Mouse (Mus musculus): ENCODE results near the gene Fam3c.

Fam3c gene

DNA sequence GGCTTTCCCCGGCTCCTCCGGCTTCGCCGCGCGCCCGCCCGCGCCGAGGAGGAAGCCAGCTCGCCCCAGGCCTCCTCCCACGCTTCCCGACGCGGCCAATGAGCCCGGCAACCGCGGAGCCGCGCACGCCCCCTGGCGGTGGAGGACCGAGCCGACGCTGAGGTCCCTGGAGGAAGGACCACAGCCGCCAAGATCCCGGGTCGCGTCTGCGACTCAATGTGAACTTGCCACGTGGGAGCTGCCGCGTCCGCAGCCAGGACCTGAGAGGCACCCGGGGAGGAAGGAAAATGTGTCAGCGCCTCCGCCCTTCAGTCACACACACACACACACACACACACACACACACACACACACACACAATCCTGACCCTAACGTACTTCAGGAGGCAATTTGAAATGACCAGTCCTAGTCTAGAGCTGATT lies at the start of gene Fam3c:
Gene Fam3c (minus strand): TSS at position 158 of the 422 bp plus-strand sequence.
- in situ Hi-C loops (cut with MboI; ENCODE audit: low pct_unique_long_range_greater_than_20kb in 1 of 2, low sequenced_read_pairs in 2 of 2, unreplicated experiment in 1 of 2), result no loop called here

DNA sequence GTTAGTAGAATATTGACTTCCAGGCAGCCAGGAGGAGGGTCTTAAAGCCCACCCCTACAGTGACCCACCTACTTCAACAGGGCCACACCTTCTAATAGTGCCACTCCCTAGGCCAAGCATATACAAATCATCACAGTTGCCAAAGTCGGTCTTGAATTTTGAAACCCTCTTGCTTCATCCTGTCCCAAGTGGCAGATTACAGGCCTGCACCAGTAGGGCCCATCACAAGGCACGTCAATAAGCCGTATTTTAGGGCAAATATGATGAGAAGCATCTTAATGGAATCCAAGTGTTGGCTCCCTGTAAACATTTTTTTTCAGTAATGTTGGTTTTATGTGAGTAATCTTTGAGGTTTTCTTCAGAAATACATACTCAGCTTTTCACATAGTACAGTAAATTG lies 49.0 kb upstream of the Fam3c start:
- in situ Hi-C loops (cut with MboI; ENCODE audit: low pct_unique_long_range_greater_than_20kb in 1 of 2, low sequenced_read_pairs in 2 of 2, unreplicated experiment in 1 of 2), result no loop called here

DNA sequence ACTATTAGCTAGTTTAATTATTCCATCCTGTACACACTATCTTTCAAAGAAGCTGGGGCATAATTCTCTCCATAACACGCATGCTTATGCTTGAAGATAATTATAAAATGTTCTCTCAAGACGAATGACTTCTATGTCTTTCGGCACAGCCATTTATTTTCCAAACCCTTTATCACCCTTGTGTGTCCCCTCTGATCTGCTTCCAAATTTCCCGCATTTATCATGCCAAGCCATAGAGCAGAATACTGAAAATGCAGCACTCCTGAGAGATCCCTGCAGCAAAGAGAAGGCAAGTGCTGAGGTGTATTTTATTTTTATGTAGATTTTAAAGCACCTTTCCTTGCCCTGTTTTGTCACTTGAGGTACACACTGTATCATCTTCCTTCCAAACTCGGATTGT lies 47.7 kb upstream of the Fam3c start:
- in situ Hi-C loops (cut with MboI; ENCODE audit: low pct_unique_long_range_greater_than_20kb in 1 of 2, low sequenced_read_pairs in 2 of 2, unreplicated experiment in 1 of 2), result no loop called here

GRCm38 (mm10) chr6:22403317-22403716 lies 47.3 kb upstream of the Fam3c start:
- in situ Hi-C loops (cut with MboI; ENCODE audit: low pct_unique_long_range_greater_than_20kb in 1 of 2, low sequenced_read_pairs in 2 of 2, unreplicated experiment in 1 of 2), result no loop called here

- in situ Hi-C loops (cut with MboI; ENCODE audit: low pct_unique_long_range_greater_than_20kb in 1 of 2, low sequenced_read_pairs in 2 of 2, unreplicated experiment in 1 of 2), result no loop called here
Observed at GRCm38 (mm10) chr6:22402548-22403164, 46.6 kb upstream of the Fam3c start.

- in situ Hi-C loops (cut with MboI; ENCODE audit: low pct_unique_long_range_greater_than_20kb in 1 of 2, low sequenced_read_pairs in 2 of 2, unreplicated experiment in 1 of 2), result no loop called here
Observed at GRCm38 (mm10) chr6:22402037-22402436, 46.0 kb upstream of the Fam3c start.

GRCm38 (mm10) chr6:22398079-22398774 lies 42.2 kb upstream of the Fam3c start:
- in situ Hi-C loops (cut with MboI; ENCODE audit: low pct_unique_long_range_greater_than_20kb in 1 of 2, low sequenced_read_pairs in 2 of 2, unreplicated experiment in 1 of 2), result no loop called here

- in situ Hi-C loops (cut with MboI; ENCODE audit: low pct_unique_long_range_greater_than_20kb in 1 of 2, low sequenced_read_pairs in 2 of 2, unreplicated experiment in 1 of 2), result no loop called here
Observed at GRCm38 (mm10) chr6:22395207-22395606, 39.2 kb upstream of the Fam3c start.

- in situ Hi-C loops (cut with MboI; ENCODE audit: low pct_unique_long_range_greater_than_20kb in 1 of 2, low sequenced_read_pairs in 2 of 2, unreplicated experiment in 1 of 2), result no loop called here
Observed at GRCm38 (mm10) chr6:22390654-22391365, 34.8 kb upstream of the Fam3c start.

DNA sequence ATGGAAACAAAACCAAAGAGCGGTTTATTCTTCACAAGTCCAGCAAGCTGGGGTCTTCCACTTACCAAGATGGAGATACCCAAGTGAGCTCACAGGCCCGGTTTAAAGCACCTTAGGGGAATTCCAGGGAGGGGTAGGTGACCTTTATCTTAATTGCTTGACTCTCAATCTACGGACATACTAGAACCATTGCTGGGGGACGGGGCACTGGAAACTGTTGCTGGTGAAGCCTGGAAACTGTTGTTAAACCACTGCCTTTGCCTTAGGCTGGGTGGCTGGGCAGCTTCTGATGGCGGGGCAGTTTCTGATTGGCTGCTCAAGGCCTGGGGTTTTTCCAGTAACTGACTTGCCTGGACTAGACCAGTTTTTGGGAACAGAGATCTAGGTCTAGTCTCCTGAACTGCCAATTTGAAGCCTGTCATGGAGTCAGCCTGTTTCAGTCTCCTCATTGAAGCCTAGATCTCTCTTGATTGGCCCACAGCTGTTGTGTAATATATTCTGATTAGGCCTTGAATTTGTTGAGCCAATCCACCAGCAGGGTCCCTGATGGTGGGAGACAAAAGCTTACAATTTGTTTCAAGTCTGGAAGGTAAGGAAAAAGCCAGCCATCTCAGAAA lies 29.3 kb upstream of the Fam3c start:
- in situ Hi-C loops (cut with MboI; ENCODE audit: low pct_unique_long_range_greater_than_20kb in 1 of 2, low sequenced_read_pairs in 2 of 2, unreplicated experiment in 1 of 2), result no loop called here

GRCm38 (mm10) chr6:22380269-22380668 lies 24.2 kb upstream of the Fam3c start:
- in situ Hi-C loops (cut with MboI; ENCODE audit: low pct_unique_long_range_greater_than_20kb in 1 of 2, low sequenced_read_pairs in 2 of 2, unreplicated experiment in 1 of 2), result no loop called here

- in situ Hi-C loops (cut with MboI; ENCODE audit: low pct_unique_long_range_greater_than_20kb in 1 of 2, low sequenced_read_pairs in 2 of 2, unreplicated experiment in 1 of 2), result no loop called here
Observed at GRCm38 (mm10) chr6:22379831-22380230, 23.8 kb upstream of the Fam3c start.

- in situ Hi-C loops (cut with MboI; ENCODE audit: low pct_unique_long_range_greater_than_20kb in 1 of 2, low sequenced_read_pairs in 2 of 2, unreplicated experiment in 1 of 2), result no loop called here
Observed at GRCm38 (mm10) chr6:22378462-22378861, 22.4 kb upstream of the Fam3c start.

- in situ Hi-C loops (cut with MboI; ENCODE audit: low pct_unique_long_range_greater_than_20kb in 1 of 2, low sequenced_read_pairs in 2 of 2, unreplicated experiment in 1 of 2), result no loop called here
Observed at GRCm38 (mm10) chr6:22374791-22375190, 18.7 kb upstream of the Fam3c start.

DNA sequence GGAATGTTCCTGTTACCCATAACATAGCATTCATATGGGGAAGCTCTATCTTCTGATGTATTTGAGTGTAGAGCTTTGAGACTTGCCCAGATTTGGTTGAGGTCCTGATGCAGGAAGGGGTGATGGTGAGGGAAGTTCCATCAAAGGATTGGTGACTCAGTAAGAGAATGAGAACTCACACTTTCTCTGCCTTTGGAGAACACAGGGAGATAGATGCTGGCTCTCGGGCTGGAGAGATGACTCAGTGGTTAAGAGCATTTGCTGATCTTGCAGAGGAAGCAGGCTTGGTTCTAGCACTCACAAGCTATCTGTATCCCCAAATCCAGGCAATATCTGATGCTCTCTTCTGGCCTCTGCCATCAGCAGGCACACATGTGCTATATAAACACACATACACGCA lies 17.4 kb upstream of the Fam3c start:
- in situ Hi-C loops (cut with MboI; ENCODE audit: low pct_unique_long_range_greater_than_20kb in 1 of 2, low sequenced_read_pairs in 2 of 2, unreplicated experiment in 1 of 2), result no loop called here

GRCm38 (mm10) chr6:22366977-22367376 lies 10.9 kb upstream of the Fam3c start:
- in situ Hi-C loops (cut with MboI; ENCODE audit: low pct_unique_long_range_greater_than_20kb in 1 of 2, low sequenced_read_pairs in 2 of 2, unreplicated experiment in 1 of 2), result no loop called here

GRCm38 (mm10) chr6:22363590-22363989 lies 7.5 kb upstream of the Fam3c start:
- in situ Hi-C loops (cut with MboI; ENCODE audit: low pct_unique_long_range_greater_than_20kb in 1 of 2, low sequenced_read_pairs in 2 of 2, unreplicated experiment in 1 of 2), result no loop called here

DNA sequence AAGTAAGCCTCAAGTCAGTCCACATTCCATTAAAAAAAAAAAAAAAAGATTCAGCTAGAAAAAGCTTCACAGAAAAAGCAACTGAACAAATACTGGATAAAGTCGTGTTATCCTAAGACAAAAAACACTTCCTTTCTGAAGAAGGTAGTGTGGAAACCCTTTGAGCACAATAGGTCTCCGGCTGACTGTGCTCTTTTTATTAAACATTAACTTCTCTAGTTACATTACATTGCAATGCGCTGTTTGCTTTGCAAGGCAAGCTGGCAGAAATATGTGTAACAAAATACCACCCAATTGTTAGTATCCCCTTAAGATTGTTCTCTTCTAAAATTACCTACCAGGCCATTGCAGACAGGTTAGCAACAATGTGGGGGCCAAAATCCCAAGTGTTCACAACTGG lies 5.9 kb upstream of the Fam3c start:
- in situ Hi-C loops (cut with MboI; ENCODE audit: low pct_unique_long_range_greater_than_20kb in 1 of 2, low sequenced_read_pairs in 2 of 2, unreplicated experiment in 1 of 2), result no loop called here

- in situ Hi-C loops (cut with MboI; ENCODE audit: low pct_unique_long_range_greater_than_20kb in 1 of 2, low sequenced_read_pairs in 2 of 2, unreplicated experiment in 1 of 2), result no loop called here
Observed at GRCm38 (mm10) chr6:22359019-22359418, 3.0 kb upstream of the Fam3c start.
